Mouse (Mus musculus) gastrocnemius, postnatal 10 days (tissue): ENCODE measurements at regions not wholly inside any gene's neighbourhood (a gene's known extent, or its start where the extent isn't known, plus 50 kb on each side); places are given as distances from the start of the nearest gene placed in this dataset.

Experiments
- DNase-seq: peaks from one replicate; pipeline ENCODE4 v3.0.0; 2021; ENCODE audit warnings: mixed read lengths

DNA sequence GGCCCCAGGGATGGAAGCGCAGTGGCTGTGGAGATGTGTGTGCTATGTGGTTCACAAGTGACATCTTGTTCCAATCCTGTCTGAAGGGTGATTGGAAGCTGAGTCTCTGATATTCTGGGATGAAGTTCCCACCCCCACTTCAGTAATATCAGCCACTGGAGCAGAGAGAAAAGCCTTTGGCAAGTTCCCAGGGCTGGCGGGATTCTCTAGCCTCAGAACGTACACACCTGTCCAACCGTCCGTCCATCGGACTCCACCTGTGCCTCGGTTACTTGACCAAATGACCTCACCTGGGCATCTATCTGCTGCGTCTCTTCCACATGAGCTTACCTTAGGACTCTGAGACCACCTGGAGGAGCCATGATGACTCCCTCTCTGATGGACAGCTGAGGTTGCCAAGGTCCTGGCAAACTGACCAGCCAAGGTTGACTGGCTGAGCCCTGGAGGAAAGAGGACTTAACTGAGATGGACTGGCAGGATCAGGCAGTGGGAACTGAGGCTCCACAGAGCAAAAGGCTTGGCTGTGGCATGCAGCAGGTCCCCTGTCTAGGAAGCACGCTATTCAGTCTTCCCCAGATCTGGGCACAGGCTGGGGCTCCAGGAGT, 152.5 kb upstream of the A530016L24Rik start:
- no peak for DNase-seq

DNA sequence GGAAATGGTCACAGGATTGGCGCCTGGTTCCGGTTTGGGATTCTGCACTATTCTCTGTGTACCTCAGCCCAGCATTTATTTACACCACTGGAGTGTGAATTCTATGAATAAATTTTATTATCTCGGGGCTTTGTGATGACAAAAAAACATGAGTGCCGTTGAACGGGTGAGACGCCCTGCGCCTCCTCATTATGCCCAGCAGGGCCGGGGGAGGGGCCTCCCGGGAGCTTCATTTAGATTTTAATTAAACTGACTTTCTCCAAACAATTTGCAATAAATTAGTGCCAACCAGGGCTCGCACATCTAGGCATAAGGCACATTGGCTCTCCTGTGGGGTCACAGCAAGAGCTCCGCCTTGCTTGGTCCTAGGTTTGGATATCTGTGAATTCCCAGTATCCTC, 151.8 kb upstream of the A530016L24Rik start:
- no peak for DNase-seq

DNA sequence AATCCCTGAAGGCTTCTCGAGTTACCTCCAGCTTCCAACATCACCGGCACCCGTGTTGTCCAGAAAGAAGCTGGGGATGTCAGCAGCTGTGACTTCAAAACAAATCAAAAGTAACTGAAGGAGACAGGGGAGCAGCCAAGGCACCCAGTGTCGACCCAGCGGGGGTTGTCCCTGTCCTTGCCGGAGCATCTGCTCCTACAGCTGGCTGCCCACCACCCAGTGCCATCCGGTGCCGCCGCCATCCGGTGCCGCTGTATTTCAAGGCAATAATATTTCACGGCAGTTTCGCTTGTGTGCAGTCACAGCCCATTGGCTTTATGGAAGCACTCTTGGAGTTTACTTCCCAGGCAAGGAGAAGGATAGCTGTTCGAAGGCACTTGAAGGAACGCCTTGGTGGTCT, 150.3 kb upstream of the A530016L24Rik start:
- DNase-seq = no peak

DNA sequence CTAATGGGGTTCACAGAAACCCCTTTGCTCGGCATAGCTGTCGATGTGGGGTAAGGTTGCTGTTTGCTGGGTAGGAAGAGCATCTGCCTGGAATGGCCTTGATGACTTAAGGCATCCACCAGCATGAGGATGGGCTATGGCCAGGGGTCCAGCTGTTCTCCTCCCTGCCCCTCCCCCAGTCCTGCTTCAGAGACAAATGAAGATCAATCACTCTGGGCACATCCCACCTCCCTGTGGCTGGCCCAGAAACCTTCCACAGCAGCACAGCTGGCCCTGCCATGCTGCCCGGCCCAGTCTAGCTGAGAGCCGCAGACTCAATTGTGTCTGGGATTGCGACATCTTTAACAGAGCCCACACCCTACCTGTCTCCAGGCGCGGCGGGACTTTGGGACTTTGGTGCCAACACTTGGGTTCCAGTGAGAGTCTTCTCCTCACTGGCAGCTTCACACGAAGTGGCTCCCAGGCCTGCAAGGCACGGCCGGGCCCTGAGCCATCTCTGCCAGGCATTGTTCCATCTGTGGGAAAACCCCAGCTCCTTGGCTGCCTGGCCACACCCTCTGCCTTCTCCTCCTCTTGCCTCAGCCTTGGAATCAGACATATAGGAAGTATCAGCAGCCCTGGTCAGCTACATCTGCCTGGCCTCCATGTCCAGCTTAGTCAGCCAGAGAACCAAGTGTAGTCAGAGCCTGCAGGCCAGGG, 149.6 kb upstream of the A530016L24Rik start:
- no peak for DNase-seq

DNA sequence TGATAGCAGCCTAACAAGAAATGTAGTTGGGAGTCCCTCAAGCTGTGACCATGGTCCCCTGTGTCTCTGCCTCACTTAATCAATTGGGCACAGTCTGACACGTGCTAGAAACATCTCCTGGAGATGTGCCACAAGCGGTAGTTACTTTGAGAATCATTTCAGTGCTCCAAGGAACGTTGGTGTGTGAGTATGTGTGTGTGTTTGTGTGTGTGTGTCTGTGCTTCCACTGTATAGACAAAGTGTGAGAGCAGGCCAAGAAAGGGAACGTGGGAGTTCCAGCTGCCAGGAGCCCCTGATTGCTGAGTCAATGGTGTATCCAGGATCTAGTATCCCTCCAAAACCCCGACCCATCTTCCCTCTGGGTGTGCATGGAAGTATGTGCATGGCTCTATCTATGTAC, 149.0 kb upstream of the A530016L24Rik start:
- DNase-seq = no peak

DNA sequence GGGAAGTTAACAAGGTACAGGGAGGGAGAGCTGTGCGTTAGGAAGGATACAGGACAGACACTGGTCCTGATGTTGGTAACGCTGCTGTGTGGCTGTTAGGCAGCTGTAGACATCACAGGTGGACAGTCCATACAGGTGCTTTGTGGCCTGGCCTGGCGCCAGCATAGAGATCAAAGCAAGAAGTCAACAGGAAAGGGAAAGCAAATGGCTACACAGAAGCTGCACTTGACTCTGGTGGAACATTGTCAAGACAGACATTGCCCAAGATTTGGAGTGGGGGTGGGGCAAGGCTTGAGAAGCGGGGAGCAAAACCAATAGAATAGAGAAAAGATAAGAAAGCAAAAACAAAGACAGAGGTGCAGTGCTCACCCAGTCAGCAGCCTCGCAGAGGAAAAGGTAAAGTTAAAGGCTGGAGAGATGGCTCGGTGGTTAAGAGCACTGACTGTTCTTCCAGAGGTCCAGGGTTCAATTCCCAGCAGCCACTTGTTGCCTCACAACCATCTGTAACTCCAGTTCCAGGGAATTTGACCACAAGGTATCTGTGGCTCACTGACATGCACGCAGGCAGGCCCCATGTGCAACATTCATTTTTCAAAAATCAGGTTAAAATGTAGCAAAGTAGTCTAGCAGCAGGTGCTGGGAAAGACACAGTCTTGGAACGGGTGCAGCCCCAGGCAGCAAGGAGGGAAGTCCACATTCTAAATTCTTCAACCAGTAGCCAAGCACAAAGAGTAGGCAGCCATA, 147.3 kb upstream of the A530016L24Rik start:
- DNase-seq = no peak

DNA sequence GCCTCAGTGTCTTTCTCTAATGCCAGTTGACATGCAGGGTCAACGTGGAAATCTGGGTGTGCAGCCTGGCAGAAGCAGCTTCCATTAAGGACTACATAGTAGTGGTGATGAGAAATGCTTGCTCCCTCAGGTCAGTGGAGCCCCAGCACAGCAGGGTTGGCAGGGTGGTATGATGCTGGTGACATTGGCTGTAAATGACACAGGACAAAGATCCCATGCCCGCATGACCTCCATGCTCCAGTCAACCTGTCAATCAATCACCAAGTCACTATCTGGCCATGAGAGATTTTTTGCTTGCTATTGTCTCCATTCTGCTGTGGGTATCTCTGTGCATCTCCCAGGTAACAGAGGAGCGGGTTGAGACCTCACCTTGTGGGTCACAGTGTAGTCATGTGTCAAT, 146.2 kb upstream of the A530016L24Rik start:
- no peak for DNase-seq

DNA sequence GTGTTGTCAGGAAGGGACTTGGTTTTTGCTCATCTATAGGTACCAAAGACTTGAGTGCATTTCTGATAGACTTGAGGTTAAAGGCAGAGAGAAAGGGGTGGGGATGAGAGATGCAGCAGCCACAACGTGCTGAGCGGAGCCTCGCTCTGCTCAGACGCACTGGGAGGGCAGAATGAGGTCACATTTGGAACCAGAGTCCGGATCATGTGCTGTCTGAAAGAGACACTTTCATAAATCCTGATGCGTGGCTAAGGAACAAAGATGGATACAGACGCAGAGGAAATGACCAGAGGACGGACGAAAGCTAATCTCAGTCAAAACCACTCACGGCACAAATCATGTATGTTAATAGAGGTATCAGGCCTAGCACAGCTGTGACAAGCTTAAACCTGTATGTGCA, 145.0 kb upstream of the A530016L24Rik start:
- no peak for DNase-seq

DNA sequence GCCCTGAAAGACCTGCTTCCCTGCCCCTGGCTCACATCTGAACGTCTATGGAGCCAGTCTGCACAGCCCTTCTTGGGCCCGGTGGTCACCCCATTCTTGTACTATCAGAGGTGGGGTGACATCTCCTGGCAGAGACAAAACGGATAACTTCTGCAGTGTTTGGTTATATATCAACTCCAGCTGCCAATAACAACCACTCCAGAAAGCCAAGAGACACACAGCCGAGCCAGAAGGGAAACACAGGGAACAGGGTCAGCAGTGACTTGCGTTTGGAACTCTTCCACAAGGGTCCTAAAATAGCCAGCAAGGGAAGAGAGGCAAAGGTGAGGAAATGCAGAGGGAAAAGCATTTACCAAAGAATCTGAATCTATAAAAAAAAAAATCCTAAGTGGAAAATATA, 143.5 kb upstream of the A530016L24Rik start:
- DNase-seq = no peak

DNA sequence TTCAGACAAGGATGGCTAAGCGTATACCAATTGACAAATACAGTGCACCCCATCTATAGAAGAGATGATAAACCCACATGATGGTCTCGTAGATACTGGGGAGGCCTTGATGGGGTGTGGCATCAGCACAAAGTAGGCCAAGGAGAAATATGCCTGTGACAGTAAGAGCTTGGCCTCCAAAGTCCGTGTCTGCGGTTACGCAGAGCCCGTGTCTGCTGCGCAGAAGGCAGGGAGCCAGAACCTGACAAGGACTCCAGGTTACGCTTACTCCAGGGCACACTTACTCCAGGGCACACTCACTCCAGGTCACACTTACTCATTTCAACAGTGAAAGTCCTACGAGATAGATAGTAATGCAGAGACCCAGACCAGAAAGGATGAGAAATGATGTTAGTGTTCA, 141.1 kb upstream of the A530016L24Rik start:
- no peak for DNase-seq

DNA sequence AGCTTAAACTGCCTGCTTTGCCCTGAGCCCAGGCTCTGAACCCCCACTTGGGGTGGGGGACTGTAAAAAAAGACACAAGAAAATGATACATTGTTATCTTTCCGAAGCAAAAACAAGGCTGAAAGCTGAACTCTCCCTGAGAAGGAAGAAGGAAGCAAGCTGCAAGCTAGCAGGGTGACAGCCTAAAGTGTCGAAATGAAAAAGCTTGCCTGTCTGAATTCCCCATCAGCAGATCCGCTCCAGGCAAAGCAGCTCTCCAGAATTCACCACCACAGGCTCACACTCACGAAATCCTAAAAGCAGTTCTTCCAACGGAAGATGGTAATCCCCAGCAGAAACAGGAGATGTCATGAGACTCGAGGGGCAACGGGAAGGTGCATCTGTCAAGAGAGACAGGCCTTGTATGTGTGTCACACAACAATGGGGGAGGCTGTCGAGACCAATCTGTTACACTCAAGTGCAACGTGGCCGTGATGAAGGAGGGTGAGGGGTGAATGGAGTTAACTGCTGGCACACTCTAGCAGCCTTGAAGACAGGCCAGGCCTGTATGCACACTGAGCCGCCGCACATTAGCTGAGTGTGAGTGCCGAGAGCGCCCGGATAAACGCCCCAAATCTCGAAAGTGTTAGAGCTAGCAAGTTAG, 139.5 kb upstream of the A530016L24Rik start:
- DNase-seq = no peak

DNA sequence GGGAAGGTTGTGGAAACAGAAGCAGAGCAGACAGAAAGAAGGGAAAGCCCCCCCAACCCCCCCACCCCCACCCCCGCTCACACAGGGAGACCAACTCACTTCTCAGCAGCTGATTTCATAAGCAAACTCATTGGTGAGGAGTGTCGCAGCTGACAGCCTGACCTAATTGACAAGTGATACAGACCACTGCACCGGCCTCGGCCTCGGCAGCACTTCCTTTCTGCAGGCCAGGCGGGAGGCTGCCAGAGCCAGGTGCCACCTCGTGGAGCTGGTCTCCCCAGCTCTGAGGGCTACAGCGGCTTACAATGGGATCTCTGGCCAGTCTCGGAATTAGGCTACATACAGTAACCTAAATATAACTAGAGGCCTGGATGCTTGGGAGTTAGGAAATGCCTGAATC, 138.5 kb upstream of the A530016L24Rik start:
- DNase-seq = no peak

DNA sequence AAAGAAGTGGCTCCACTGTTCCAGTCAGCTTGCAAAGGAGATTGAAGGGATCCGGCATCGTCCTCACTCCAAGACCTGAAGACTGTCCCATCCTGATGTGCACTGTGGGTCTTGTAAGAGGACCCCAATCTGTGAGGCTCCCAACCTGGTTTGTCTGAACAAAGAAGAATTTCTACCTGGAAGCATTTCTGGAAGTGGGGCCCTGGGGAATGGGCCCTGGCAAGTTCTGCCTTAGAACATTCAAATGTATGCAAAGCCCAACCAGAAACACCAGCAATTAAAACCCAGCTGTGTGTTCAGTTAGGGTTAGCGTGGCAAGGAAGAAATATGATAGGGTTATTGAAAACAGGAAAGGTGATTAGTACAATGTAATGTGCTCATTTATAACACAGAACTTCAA, 125.9 kb upstream of the A530016L24Rik start:
- no peak for DNase-seq

DNA sequence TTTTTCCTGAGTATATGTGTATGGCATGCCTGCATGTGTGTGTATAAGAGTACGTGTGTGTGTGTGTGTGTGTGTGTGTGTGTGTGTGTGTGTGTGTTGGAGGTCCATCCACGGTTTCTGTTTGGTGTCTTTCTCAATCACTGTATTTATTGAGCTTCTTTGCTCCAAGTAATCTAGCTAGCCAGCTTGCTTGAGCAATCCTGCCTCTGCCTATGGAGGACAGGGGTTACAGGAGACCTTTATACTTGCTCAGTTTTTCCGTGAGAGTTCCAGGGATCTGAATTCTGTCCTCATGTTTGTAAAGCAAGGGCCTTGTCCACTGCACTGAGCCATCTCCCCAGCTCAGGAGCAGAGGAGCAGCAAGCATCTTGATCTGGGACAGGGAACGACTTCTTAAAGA, 122.0 kb upstream of the A530016L24Rik start:
- no peak for DNase-seq

DNA sequence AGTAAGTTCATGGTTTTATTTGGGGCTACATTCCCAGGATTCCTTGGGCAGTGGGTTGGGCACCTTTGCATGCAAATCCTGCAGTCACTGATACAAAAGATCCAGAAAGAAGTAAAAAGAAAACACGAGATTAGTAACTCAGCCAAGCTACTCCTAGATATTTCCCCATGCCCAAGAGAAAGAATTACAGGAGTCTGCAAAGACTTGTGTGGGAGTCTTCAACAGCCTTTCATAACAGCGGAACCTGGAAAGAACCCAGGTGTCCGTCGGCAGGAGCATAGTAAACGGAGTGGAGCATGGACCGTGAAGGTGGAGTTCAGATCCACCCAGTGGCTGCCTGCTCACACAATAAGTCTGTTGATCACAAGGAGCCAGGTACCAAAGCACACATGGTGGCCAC, 121.1 kb upstream of the A530016L24Rik start:
- DNase-seq = no peak

DNA sequence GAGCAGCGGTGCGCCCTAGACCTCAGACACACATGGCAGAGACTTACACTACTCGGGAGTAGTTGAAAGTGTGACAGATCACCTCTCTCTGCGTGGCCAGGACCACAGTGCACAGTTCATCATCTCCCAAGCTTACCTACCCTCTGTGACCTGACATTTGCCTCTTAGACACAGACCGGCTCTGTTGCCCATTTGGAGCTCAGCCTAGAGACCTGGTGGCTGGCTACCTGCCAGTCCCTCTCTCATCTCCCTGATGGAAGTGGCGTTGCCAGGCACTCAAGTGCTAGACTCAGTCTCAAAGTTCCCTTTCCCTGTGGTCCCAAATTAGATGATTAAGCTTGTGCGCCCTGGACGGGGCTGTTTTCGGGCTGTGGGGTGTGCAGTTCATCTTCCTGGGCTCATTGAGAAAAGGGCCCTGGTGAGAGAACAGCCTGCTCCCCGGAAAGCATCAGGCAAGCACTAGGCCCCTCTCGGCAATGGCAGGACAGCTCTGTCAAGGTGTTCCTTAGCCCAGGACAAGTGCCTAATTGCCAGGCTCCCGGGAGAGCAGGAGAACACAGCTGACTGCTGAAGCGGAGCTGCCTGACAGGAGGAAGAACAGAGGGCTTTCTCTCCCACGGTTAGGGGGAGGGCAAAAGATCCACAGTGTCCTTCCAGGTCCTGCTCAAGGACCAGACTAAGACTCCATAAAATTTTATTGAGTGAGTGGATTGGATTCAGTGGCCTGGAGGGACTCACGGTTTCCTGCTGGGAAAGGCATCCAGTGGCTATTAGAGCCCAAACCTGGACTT, 119.5 kb upstream of the A530016L24Rik start:
- DNase-seq = no peak

DNA sequence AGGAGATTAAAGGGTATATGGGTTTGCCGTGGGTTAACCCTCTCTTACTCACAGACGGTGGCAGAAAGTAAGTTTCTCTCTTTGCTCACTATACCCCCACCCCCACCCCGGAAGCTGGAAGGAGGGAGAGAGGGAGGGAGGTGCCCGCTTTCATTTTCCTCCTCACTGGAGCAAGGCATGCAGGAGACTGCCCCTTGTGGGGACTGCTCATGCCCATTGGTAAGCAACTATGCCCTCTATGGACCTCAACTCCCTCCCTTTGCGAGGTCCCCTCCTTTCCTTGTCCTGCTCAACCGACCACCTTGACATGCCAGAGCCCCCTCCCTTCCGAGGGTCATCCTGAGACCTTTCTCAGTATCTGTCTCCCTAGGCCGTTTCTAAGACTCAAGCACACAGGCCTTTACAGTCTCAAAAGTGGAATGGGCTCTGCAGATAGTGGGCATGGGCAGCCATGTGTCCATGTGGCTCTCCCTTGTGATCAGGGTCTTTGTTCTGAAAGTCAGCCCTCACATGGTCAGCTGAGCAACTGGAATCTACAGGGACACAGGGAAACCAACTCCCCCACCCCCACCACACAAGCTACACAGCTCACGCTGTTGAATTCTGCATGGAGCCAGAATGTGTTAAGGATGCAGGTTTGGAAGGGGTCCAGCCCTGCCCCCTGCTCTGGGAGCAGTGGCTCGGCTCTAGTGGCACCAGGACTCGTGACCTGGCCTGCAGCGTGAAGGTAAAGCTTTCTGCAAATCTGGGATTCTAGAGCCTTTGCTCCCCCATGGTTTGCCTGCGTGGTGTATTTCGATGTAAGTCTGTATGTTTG, 116.8 kb upstream of the A530016L24Rik start:
- DNase-seq = no peak

DNA sequence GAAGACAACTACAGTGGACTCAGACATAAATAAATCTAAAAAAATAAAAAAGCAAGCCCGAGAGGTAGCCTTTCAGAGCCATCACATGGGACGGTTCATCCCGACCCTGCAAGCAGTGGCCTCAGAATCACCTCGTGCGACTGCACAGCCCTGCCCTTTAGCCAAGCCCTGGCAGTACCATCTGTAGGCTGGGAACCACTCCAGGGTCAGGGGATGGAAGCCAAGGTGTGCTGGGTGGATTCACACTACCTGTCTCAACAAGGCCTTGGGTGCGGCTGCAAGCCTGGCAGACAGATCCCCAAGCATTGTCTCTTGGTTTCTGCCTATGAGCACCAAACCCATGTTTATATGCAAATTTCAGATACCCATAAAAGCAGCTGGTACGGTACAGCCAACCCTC, 115.3 kb upstream of the A530016L24Rik start:
- no peak for DNase-seq

DNA sequence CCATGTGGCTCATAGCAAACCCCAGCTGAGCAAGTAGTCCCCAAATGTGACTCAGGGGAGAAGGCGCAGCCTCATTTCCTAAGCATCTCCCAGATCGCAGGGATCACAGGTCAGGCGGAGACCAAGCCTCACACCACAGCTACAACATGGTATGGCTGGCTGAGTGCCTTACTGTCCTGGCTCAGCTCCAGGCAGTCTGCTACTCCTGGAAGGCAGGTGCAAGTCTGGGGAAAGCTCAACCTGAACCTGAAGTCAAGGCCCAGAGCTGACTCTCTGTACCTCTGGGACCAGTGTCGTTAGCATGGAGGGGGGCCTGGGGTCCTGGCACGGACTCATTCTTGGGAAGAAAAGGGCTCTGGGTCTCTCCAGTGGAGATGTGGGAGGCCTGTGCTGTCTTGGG, 113.0 kb upstream of the A530016L24Rik start:
- no peak for DNase-seq

DNA sequence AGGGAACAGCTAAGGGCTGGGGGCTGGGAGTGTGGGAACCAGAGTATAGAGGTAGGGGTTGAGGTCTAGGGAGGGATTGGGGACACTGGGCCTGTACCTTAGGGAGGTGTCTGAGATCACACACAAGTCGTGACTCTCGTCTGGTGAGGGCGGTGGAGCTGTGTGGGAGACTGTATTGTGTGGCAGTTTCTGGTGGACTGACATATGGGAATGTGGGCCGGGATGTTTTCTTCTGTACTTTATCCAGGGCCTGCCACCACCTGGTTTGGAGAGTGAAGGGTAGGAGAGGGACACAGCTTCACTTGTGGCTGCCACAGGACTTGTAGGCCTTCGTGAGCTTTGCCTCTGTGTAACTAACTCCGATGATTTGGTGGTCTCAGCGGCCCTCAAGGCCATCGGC, 112.5 kb upstream of the A530016L24Rik start:
- no peak for DNase-seq

DNA sequence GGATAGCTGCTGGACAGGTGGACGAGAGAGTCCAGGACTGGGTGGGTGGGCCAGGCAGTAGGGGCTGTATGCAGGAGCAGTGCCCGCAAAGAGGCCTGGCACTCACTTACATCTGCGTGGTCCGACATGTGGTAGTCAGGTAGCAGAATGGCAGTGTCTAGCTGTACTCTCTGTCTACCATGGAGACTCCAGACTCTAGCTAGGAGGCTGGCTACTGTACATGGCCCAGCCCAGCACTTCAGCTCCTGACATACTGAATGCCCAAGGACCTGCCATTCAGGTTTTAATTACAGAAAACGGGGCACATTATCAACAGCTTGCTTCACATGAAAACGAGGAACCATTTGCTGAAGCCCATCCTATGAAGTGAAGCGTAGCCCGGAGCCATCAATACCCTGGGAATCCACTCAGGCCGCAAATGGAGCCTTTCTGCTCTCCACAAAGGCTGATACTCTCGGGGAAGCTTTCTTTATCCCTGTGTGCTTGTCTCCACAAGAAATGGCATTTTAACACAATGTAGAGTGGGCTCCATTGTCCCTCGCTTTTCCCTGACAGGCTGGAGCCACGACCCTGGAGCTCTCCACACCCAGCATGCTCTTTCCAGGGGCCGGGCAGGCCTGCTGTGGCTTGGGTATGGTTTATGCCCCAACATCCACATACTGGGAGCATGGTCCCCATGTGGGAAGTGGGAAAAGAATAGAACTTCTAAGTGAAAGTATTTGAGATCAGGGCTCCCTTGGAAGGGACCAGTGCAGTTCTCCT, 110.6 kb upstream of the A530016L24Rik start:
- DNase-seq = no peak
